Mouse (Mus musculus) gastrocnemius, adult 8-10 months (tissue): ENCODE results near the gene Oas1h. TPM values are rescaled to one million over a fixed set of nuclear protein-coding genes. Genes with fewer than 3 reads are reported as not detected.

ENCODE experiments used
- microRNA-seq: library from miRNA; unstranded; fragments of <30 nt; microRNA quantifications from one replicate; pipeline ENCODE4 v1.2.0, GENCODE M21; 2022
- total RNA-seq, 4 experiments: library from RNA; stranded (reverse); gene quantifications; 2 replicates each; pipeline ENCODE4 v1.2.4; 2022

Gene Oas1h
- total RNA-seq, 4 experiments from 2014 or later, result not detected

Small RNA genes lying within 50 kb of the gene (microRNA-seq; reads per million reads assigned to microRNA genes)
- not detected for gene Gm22907

Other genes starting within 250 kb of the Oas1h start
- gene Rita1, start 248.8 kb upstream of the Oas1h start, total RNA-seq, result 1 to 10 TPM; 4.9 to 8.3 (median 6.4) TPM
- gene Ddx54, start 248.7 kb upstream of the Oas1h start, total RNA-seq, result 10 to 100 TPM; 16.7 to 19.7 (median 17.3) TPM
- not detected for gene Cfap73, start 227.2 kb upstream of the Oas1h start, total RNA-seq
- gene Rasal1, start 212.6 kb upstream of the Oas1h start, total RNA-seq, result not detected
- 1 to 10 TPM in 1 of 4 experiments, under 1 TPM in 3; 0.22 to 1.3 (median 0.31) TPM for gene Dtx1, start 149.5 kb upstream of the Oas1h start, total RNA-seq
- gene Oas2, start 111.6 kb upstream of the Oas1h start, total RNA-seq, result under 1 TPM in 2 of 4 experiments, not detected in 2; 0.07 to 0.16 TPM
- not detected for gene Oas3, start 83.8 kb upstream of the Oas1h start, total RNA-seq
- not detected for gene Oas1e, start 65.9 kb upstream of the Oas1h start, total RNA-seq
- under 1 TPM in 2 of 4 experiments, not detected in 2; 0.21 to 0.27 TPM for gene Oas1c, start 48.9 kb upstream of the Oas1h start, total RNA-seq
- not detected for gene Oas1f, start 14.1 kb upstream of the Oas1h start, total RNA-seq
- gene Oas1g, start 26.2 kb downstream of the Oas1h start, total RNA-seq, result not detected
- gene Oas1a, start 46.1 kb downstream of the Oas1h start, total RNA-seq, result not detected
- not detected for gene Oas1d, start 53.1 kb downstream of the Oas1h start, total RNA-seq
- under 1 TPM in 1 of 4 experiments, not detected in 3; 0.05 TPM for gene Rph3a, start 148.7 kb downstream of the Oas1h start, total RNA-seq